Mouse (Mus musculus) forebrain, embryonic 11.5 days (tissue): ENCODE measurements around the gene Ms4a4b. TPM values are rescaled to one million over a fixed set of nuclear protein-coding genes. Genes with fewer than 3 reads are reported as not detected.
"Not testable (repeated sequence)": the region's sequence is repeated elsewhere in the genome, so short reads cannot be mapped to it uniquely, and the experiment has no call there.

Experiments used
- ATAC-seq: fragments of 200-750 bp; cut with Nextera tagmentation; replicated peaks from 2 replicates; pipeline ENCODE4 v1.8.0; 2017; ENCODE audit warnings: moderate TSS enrichment; ENCODE audit not compliant: low FRiP score
- DNase-seq: peaks from one replicate; pipeline ENCODE4 v3.0.0-alpha.2; 2017; ENCODE audit warnings: low spot score
- H3K27ac ChIP-seq: fragments of 300-500 bp; sonication (generic); 2 replicates; pipeline ENCODE4 v1.5.1; 2014; ENCODE audit warnings: low read depth, low read length
- H3K27me3 ChIP-seq: fragments of 300-500 bp; sonication (generic); 2 replicates; pipeline ENCODE4 v1.6.1; 2014; ENCODE audit warnings: mild to moderate bottlenecking, low read length, mixed read lengths; ENCODE audit not compliant: control insufficient read depth, insufficient read depth
- H3K36me3 ChIP-seq: fragments of 300-500 bp; sonication (generic); 2 replicates; pipeline ENCODE4 v1.6.1; 2014; ENCODE audit warnings: mild to moderate bottlenecking, low read length, moderate library complexity, mixed read lengths; ENCODE audit not compliant: control insufficient read depth, insufficient read depth
- H3K4me1 ChIP-seq: fragments of 300-500 bp; sonication (generic); replicated peaks from 2 replicates; pipeline ENCODE4 v1.6.1; 2014; ENCODE audit warnings: low read length, mixed read lengths; ENCODE audit not compliant: control insufficient read depth, insufficient read depth
- H3K4me2 ChIP-seq: fragments of 300-500 bp; sonication (generic); 2 replicates; pipeline ENCODE4 v1.6.1; 2014; ENCODE audit warnings: low read depth, mild to moderate bottlenecking, low read length, moderate library complexity, mixed read lengths; ENCODE audit not compliant: severe bottlenecking
- H3K4me3 ChIP-seq: fragments of 300-500 bp; sonication (generic); 2 replicates; pipeline ENCODE4 v1.5.1; 2014; ENCODE audit warnings: low read depth, low read length
- H3K9ac ChIP-seq: fragments of 300-500 bp; sonication (generic); 2 replicates; pipeline ENCODE4 v1.6.1; 2014; ENCODE audit warnings: low read length
- H3K9me3 ChIP-seq: fragments of 300-500 bp; sonication (generic); 2 replicates; pipeline ENCODE4 v1.6.1; 2016; ENCODE audit warnings: low read length, mixed read lengths; ENCODE audit not compliant: control insufficient read depth
- WGBS: fragments of 180-500 bp; shearing (Covaris S2); extraction: QIAGEN DNeasy Blood & Tissue Kit; methylation state at CpG from one replicate; pipeline ENCODE4 v1.1.7; 2014; 5-methylcytosine and 5-hydroxymethylcytosine counted together
- polyA plus RNA-seq: library from polyadenylated mRNA; unstranded; fragments of >200 nt; fragmentation: Nextera tagmentation; extraction: Ambion mirVana; gene quantifications from 2 replicates; pipeline ENCODE4 v1.2.1, GENCODE M21; 2014

Ms4a4b gene
- polyA plus RNA-seq, 1 experiment from 2014 or later: not detected

- H3K9me3 ChIP-seq, H3K9ac ChIP-seq, ATAC-seq, H3K4me2 ChIP-seq, H3K36me3 ChIP-seq, H3K27me3 ChIP-seq, H3K4me1 ChIP-seq, H3K27ac ChIP-seq, H3K4me3 ChIP-seq, DNase-seq: not testable (repeated sequence)
- WGBS: 93% methylated on average over 1 of the region's 1 CpGs
Observed at GRCm38 (mm10) chr19:11431209-11431608, 12.1 kb upstream of the Ms4a4b start.

GRCm38 (mm10) chr19:11435058-11435834 is 8.1 kb upstream of the Ms4a4b start:
- no peaks in the 10 kb centered on the region for H3K9me3 ChIP-seq
- H3K27ac ChIP-seq: no peak overlapping the region
- H3K9ac ChIP-seq: no peak overlapping the region
- no peaks in the 10 kb centered on the region for H3K4me1 ChIP-seq
- no peak for ATAC-seq
- whole genome bisulfite sequencing: 85% methylated on average over 4 of the region's 4 CpGs
- no peaks in the 10 kb centered on the region for H3K27me3 ChIP-seq
- no peak overlapping the region for H3K4me2 ChIP-seq
- DNase-seq: no peak
- no peaks in the 10 kb centered on the region for H3K36me3 ChIP-seq
- H3K4me3 ChIP-seq: no peak overlapping the region

- WGBS: 88% methylated on average over 5 of the region's 5 CpGs
Observed at GRCm38 (mm10) chr19:11443964-11444363, 611 bp downstream of the Ms4a4b start.

GRCm38 (mm10) chr19:11447238-11447637 is 3.9 kb downstream of the Ms4a4b start:
- WGBS: 89% methylated on average over 2 of the region's 2 CpGs
- ATAC-seq (no peak), DNase-seq (no peak)
- no peaks in the 10 kb centered on the region for H3K36me3 ChIP-seq
- H3K4me2 ChIP-seq: no peak overlapping the region
- H3K27ac ChIP-seq: no peak overlapping the region
- H3K27me3 ChIP-seq: no peaks in the 10 kb centered on the region
- no peak overlapping the region for H3K9ac ChIP-seq
- no peaks in the 10 kb centered on the region for H3K4me1 ChIP-seq
- H3K9me3 ChIP-seq: no peaks in the 10 kb centered on the region
- no peak overlapping the region for H3K4me3 ChIP-seq

More at GRCm38 (mm10) chr19:11443964-11444363, 611 bp downstream of the Ms4a4b start:
- Histone ChIP-seq H3K9me3 (no peaks in the 10 kb centered on the region), H3K36me3 (no peaks in the 10 kb centered on the region), H3K4me2 (no peak overlapping the region), H3K27me3 (no peaks in the 10 kb centered on the region), H3K27ac (no peak overlapping the region), H3K9ac (no peak overlapping the region), H3K4me3 (no peak overlapping the region), H3K4me1 (no peaks in the 10 kb centered on the region)
- no peak for DNase-seq
- ATAC-seq: no peak

- H3K36me3 ChIP-seq, H3K27ac ChIP-seq, H3K4me2 ChIP-seq, DNase-seq, H3K9me3 ChIP-seq, H3K27me3 ChIP-seq, H3K4me1 ChIP-seq, H3K9ac ChIP-seq, H3K4me3 ChIP-seq, ATAC-seq: not testable (repeated sequence)
- 77% methylated on average over 2 of the region's 4 CpGs for WGBS
Observed at GRCm38 (mm10) chr19:11459041-11459440, 15.7 kb downstream of the Ms4a4b start.

GRCm38 (mm10) chr19:11464795-11465194 is 21.4 kb downstream of the Ms4a4b start:
- H3K9ac ChIP-seq, H3K9me3 ChIP-seq, DNase-seq, ATAC-seq, H3K4me1 ChIP-seq, H3K27me3 ChIP-seq, H3K4me3 ChIP-seq, H3K36me3 ChIP-seq, H3K4me2 ChIP-seq, H3K27ac ChIP-seq: not testable (repeated sequence)
- WGBS: 83% methylated on average over 1 of the region's 1 CpGs

GRCm38 (mm10) chr19:11466471-11466870 is 23.1 kb downstream of the Ms4a4b start:
- Histone ChIP-seq H3K4me3 (no peak overlapping the region), H3K9me3 (no peaks in the 10 kb centered on the region), H3K4me1 (no peaks in the 10 kb centered on the region), H3K9ac (no peak overlapping the region), H3K4me2 (no peak overlapping the region), H3K27ac (no peak overlapping the region), H3K36me3 (no peaks in the 10 kb centered on the region), H3K27me3 (no peaks in the 10 kb centered on the region)
- DNase-seq: no peak
- WGBS: 82% methylated on average over 5 of the region's 5 CpGs
- no peak for ATAC-seq

- not testable (repeated sequence) for ATAC-seq
- WGBS: 72% methylated on average over 1 of the region's 1 CpGs
Observed at GRCm38 (mm10) chr19:11468361-11468760, 25.0 kb downstream of the Ms4a4b start.

GRCm38 (mm10) chr19:11469215-11469614 is 25.9 kb downstream of the Ms4a4b start, which contains the start of gene Ms4a6c:
Gene Ms4a6c (plus strand): TSS chr19:11469366.
- 84% methylated on average over 4 of the region's 4 CpGs for WGBS
- not testable (repeated sequence) for H3K9ac ChIP-seq, DNase-seq, ATAC-seq, H3K4me1 ChIP-seq, H3K4me3 ChIP-seq, H3K36me3 ChIP-seq, H3K4me2 ChIP-seq, H3K27ac ChIP-seq, H3K27me3 ChIP-seq, H3K9me3 ChIP-seq

More at GRCm38 (mm10) chr19:11468361-11468760, 25.0 kb downstream of the Ms4a4b start:
- not testable (repeated sequence) for H3K27me3 ChIP-seq, H3K4me3 ChIP-seq, H3K36me3 ChIP-seq, H3K9me3 ChIP-seq, H3K9ac ChIP-seq, H3K4me1 ChIP-seq, H3K27ac ChIP-seq, DNase-seq, H3K4me2 ChIP-seq
